Mouse (Mus musculus): ENCODE measurements at regions not wholly inside any gene's neighbourhood (a gene's known extent, or its start where the extent isn't known, plus 50 kb on each side); places are given as distances from the start of the nearest gene placed in this dataset.

DNA sequence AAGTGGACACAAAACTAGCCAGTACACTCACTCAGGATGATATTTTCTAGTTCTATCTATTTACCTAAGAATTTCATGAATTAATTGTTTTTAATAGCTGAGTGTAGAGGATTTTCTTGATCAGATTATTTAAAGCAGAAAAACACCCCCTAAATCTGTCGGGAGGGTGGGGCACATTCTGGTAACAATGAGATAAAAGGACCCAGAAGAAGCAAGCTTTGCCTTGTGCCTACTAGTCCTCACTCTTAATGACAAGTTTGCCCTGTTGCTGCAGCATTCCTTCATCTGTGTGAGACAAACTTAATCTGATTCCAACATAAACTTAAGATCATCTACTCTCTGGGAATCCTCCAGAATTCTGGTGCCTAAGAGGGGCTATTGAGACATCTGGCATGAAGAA, 288.1 kb downstream of the Pcsk1 start:
- no peak for TF ChIP-seq GATA1 (IDR thresholded peaks at IDR 0.05; ENCODE audit: borderline replicate concordance, low read length)
- no peak for TF ChIP-seq CTCF (IDR thresholded peaks at IDR 0.05; ENCODE audit: low read depth, low read length)
- no peak for TF ChIP-seq TAL1 (conservative IDR thresholded peaks at IDR 0.05; ENCODE audit: low read depth, low read length)
- TF ChIP-seq POLR2AphosphoS5 (IDR thresholded peaks at IDR 0.05; ENCODE audit: insufficient replicate concordance, low read depth, low read length) = no peak
